Mouse (Mus musculus): ENCODE measurements around the gene Ube2o.

Ube2o gene

GRCm38 (mm10) chr11:116547296-116548060 lies 33.8 kb downstream of the Ube2o start:
- DNase-seq (ENCODE audit: extremely low spot score, low read depth, low spot score): no peak

GRCm38 (mm10) chr11:116543110-116543509 lies 38.1 kb downstream of the Ube2o start:
- DNase-seq (ENCODE audit: extremely low spot score, low read depth, low spot score): no peak

- no peak for DNase-seq (ENCODE audit: extremely low spot score, low read depth, low spot score)
These were observed 40.1 kb downstream of the Ube2o start for GRCm38 (mm10) chr11:116541183-116541582.

- no peak for DNase-seq (ENCODE audit: extremely low spot score, low read depth, low spot score)
These were observed 43.0 kb downstream of the Ube2o start for GRCm38 (mm10) chr11:116538142-116538735.

- DNase-seq (ENCODE audit: extremely low spot score, low read depth, low spot score): no peak
These were observed 43.9 kb downstream of the Ube2o start for GRCm38 (mm10) chr11:116537388-116537787.

DNA sequence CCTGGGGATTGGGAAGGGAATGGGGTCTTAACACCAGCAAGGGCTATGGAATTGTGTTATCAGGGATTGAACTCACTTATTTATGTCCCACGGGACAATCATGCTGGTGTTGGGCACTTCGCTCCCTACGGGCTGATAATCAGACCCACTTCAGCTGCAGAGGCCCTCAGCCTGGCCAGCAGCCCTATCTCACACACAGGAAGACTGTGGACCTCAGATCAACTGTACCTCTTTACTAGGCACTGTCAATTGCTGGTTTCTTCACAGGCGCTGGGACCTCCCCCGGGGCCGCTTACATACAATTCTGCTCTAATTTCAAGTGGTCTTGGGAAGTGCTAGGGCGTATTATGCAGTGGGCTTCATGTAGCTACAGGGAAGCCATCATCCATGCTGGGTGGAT lies 44.6 kb downstream of the Ube2o start:
- no peak for DNase-seq (ENCODE audit: extremely low spot score, low read depth, low spot score)

- peak; percentile 66 for DNase-seq (ENCODE audit: extremely low spot score, low read depth, low spot score)
These were observed 46.9 kb downstream of the Ube2o start for GRCm38 (mm10) chr11:116534154-116534865.

- no peak for DNase-seq (ENCODE audit: extremely low spot score, low read depth, low spot score)
These were observed 47.7 kb downstream of the Ube2o start for GRCm38 (mm10) chr11:116533341-116534153.

GRCm38 (mm10) chr11:116532810-116533338 lies 48.4 kb downstream of the Ube2o start:
- no peak for DNase-seq (ENCODE audit: extremely low spot score, low read depth, low spot score)

- no peak for DNase-seq (ENCODE audit: extremely low spot score, low read depth, low spot score)
These were observed 48.9 kb downstream of the Ube2o start for GRCm38 (mm10) chr11:116532262-116532809.

DNA sequence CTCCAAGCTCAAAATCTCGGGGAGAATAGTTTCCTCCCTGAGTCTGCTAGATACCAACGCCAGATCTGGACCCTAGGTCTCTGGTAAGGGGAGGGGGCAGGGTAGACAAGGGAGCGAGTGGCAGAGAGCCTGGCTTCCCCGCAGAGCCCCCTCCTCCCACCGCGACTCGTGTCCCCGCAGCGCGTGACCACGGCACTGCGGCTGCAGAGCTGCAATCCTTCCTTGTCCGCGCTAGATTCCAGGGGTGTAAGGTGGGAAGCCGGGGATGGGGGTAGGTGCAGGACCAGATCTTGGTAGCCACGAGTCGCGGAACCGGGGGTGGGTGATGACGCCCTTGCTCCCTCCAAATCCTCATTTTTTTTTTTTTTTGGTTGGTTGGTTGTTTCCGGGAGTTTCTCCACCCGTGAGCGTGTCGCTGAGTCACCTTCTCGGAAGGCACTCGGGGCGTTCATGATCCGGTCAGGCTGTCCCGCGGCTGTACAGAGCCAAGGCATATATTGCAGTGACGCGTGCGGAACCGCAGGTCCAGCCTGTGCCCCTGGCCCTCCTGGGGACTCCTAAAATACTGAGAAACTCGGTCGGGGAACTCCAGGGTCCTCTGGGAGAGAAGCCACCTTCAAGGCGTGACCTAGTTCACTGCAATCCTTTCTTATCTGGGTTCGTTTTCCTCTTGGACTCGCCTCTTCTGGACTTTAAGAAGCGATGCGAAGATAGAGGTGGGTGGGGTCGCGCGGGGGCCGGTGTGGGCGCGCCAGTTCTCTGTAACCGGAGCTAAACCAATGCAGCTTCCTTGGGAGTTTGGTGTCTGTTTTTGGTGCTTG lies 49.7 kb downstream of the Ube2o start:
- DNase-seq (ENCODE audit: extremely low spot score, low read depth, low spot score): no peak

DNA sequence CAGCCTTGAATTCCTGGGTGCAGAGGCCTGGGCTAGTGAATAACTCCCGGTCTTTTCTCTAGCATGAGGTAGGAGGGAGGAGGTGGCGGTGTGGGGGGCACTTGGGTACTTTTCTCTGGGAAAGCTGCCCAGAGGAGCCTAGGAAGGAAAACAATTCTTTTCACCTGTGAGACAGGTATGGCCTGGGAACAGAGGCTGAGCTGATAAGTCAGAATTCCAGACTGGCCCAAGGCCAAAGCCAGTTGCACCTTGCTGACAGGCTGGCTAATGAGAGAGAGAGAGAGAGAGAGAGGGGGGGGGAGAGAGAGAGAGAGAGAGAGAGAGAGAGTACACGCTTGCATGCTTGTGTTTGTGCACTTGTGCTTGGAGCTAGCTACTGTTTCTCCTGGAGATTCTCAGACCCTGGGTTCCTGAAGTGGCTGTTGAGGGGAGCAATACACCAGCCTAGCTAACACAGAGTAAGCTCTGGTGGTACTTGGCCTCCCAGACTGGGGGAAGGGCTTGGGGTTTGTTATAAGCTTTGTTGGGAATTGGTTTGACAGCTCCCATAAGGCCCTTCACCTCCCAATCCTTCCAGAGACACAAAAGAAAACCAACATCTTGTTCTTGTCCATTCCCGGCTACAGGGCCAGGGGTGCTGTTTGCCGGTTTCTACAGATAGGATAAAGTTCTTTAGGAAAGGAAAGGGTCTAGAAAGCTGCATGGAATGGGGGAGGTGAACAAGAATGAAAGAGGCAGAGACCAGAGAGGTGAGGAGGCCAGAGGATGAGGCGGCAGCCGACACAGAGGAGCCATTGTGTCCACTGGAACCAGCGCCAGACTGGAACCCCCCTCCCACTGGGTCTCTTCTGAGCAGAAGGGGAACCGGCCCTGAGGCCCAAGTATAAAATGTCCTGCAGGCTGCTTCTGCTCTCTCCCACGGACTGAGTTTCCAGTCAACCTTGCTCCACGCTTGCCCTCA lies 50.8 kb downstream of the Ube2o start, which contains the start of gene Sphk1:
Gene Sphk1, plus strand, starts transcription at position 739 of the 961 bp plus-strand sequence.
- no peak for DNase-seq (ENCODE audit: extremely low spot score, low read depth, low spot score)

DNA sequence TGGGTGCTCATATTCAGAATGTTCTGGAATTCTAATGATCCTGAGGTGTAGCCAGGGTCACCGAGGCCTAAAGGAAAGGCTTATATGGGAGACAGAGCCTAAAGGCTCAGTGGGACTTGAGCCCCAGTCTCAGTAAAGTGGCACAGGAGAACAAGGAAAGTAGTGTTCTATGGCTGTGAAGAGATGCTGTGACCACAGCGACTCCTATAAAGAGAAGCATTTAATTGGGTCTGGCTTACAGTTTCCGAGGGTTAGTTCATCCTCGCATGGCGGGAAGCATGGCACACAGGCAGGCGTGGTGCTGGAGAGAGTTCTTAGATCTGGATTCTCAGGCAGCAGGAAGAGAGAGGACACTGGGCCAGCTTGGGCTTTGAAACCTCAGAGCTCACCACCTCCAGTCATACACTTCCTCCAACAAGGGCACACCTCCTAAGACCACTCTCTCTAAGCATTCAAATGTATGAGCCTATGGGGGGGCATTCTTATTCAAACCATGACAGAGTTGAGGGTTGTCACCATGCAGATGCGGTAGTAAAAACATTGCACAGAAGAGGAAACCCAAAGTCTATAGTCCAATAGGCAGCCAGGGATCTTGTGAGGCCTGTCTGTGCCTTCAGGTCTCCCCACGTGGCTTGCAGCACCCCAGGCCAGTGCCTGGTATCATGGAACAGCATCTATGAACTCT lies 52.5 kb downstream of the Ube2o start:
- DNase-seq (ENCODE audit: extremely low spot score, low read depth, low spot score): no peak

DNA sequence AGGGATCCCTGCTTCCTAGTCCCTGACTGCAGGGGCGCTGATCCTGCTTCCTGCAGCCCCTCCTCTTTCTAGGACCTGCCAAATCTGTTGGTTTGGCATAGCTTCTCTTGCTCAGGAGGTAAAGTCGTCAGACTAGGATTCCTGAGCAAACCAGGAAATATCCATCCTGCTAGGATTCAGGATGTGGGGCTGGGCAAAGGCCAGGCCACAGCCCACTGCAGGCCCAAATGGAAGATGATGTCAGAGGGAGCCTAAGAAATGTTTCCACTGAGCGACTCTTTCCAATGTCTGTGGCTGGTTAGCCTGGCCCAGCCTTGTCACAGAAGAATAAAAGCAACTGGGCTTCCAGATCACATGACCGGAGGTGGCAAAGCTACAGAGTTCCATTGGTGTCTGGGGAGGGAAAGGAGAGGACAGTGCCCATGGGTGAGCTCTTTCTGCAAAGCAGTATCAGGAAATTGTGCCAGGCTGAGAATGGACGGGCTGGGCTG lies 57.5 kb downstream of the Ube2o start:
- no peak for DNase-seq (ENCODE audit: extremely low spot score, low read depth, low spot score)

- DNase-seq (ENCODE audit: extremely low spot score, low read depth, low spot score): no peak
These were observed 58.2 kb downstream of the Ube2o start for GRCm38 (mm10) chr11:116522886-116523698.

DNA sequence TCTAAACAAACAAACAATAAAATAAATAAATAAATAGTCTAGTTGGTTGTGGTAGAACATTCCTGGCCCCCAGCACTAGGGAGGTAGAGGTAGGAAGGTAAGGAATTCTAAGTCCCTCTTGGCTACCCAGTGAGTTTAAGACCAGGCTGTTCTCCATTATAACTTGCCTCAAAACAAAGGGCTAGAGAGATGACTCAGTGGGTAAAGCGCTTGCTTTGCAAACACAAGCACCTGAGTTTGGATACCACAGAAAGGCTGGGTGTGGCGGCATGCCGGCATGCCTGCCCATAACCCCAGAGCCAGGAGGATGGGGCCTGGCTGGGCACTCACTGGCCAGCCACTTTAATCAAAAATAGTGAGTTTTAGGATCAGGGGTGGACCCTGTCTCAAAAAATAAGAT lies 59.2 kb downstream of the Ube2o start:
- DNase-seq (ENCODE audit: extremely low spot score, low read depth, low spot score): no peak

GRCm38 (mm10) chr11:116521143-116521542 lies 60.1 kb downstream of the Ube2o start:
- DNase-seq (ENCODE audit: extremely low spot score, low read depth, low spot score): no peak

Data from hindlimb bud, embryonic 11.5 days (tissue).